Mouse (Mus musculus) forebrain, embryonic 11.5 days (tissue): ENCODE measurements around the gene Ciita. TPM values are rescaled to one million over a fixed set of nuclear protein-coding genes. Genes with fewer than 3 reads are reported as not detected.
A peak's percentile ranks its signal among the peaks of the same experiment; 100 is the strongest.

Source experiments
- ATAC-seq: fragments of 200-750 bp; cut with Nextera tagmentation; replicated peaks from 2 replicates; pipeline ENCODE4 v1.8.0; 2017; ENCODE audit warnings: moderate TSS enrichment; ENCODE audit not compliant: low FRiP score
- DNase-seq: peaks from one replicate; pipeline ENCODE4 v3.0.0-alpha.2; 2017; ENCODE audit warnings: low spot score
- H3K27ac ChIP-seq: fragments of 300-500 bp; sonication (generic); 2 replicates; pipeline ENCODE4 v1.5.1; 2014; ENCODE audit warnings: low read depth, low read length
- H3K27me3 ChIP-seq: fragments of 300-500 bp; sonication (generic); 2 replicates; pipeline ENCODE4 v1.6.1; 2014; ENCODE audit warnings: mild to moderate bottlenecking, low read length, mixed read lengths; ENCODE audit not compliant: control insufficient read depth, insufficient read depth
- H3K36me3 ChIP-seq: fragments of 300-500 bp; sonication (generic); 2 replicates; pipeline ENCODE4 v1.6.1; 2014; ENCODE audit warnings: mild to moderate bottlenecking, low read length, moderate library complexity, mixed read lengths; ENCODE audit not compliant: control insufficient read depth, insufficient read depth
- H3K4me1 ChIP-seq: fragments of 300-500 bp; sonication (generic); replicated peaks from 2 replicates; pipeline ENCODE4 v1.6.1; 2014; ENCODE audit warnings: low read length, mixed read lengths; ENCODE audit not compliant: control insufficient read depth, insufficient read depth
- H3K4me2 ChIP-seq: fragments of 300-500 bp; sonication (generic); 2 replicates; pipeline ENCODE4 v1.6.1; 2014; ENCODE audit warnings: low read depth, mild to moderate bottlenecking, low read length, moderate library complexity, mixed read lengths; ENCODE audit not compliant: severe bottlenecking
- H3K4me3 ChIP-seq: fragments of 300-500 bp; sonication (generic); 2 replicates; pipeline ENCODE4 v1.5.1; 2014; ENCODE audit warnings: low read depth, low read length
- H3K9ac ChIP-seq: fragments of 300-500 bp; sonication (generic); 2 replicates; pipeline ENCODE4 v1.6.1; 2014; ENCODE audit warnings: low read length
- H3K9me3 ChIP-seq: fragments of 300-500 bp; sonication (generic); 2 replicates; pipeline ENCODE4 v1.6.1; 2016; ENCODE audit warnings: low read length, mixed read lengths; ENCODE audit not compliant: control insufficient read depth
- WGBS: fragments of 180-500 bp; shearing (Covaris S2); extraction: QIAGEN DNeasy Blood & Tissue Kit; methylation state at CpG from one replicate; pipeline ENCODE4 v1.1.7; 2014; 5-methylcytosine and 5-hydroxymethylcytosine counted together
- polyA plus RNA-seq: library from polyadenylated mRNA; unstranded; fragments of >200 nt; fragmentation: Nextera tagmentation; extraction: Ambion mirVana; gene quantifications from 2 replicates; pipeline ENCODE4 v1.2.1, GENCODE M21; 2014

The Ciita gene
- polyA plus RNA-seq, 1 experiment from 2014 or later, result 0.63 TPM

GRCm38 (mm10) chr16:10542698-10543365 lies 63.0 kb downstream of the Ciita start, which contains the start of gene Dexi:
Dexi (minus strand) TSS chr16:10543054.
- Histone ChIP-seq H3K27me3 (no peaks in the 10 kb centered on the region), H3K4me3 (peak within 1 kb of the TSS; percentile 81), H3K4me1 (peaks cover 11% of the 10 kb centered on the region), H3K4me2 (peak within 1 kb of the TSS; percentile 83), H3K36me3 (no peaks in the 10 kb centered on the region), H3K9ac (peak within 1 kb of the TSS; percentile 87), H3K27ac (peak within 1 kb of the TSS; percentile 57), H3K9me3 (no peaks in the 10 kb centered on the region)
- WGBS, result under 1% methylated on average over 49 of the region's 61 CpGs
- peak; percentile 94 for DNase-seq
- peak; percentile 94 for ATAC-seq

GRCm38 (mm10) chr16:10544995-10545622 lies 65.2 kb downstream of the Ciita start, which contains the start of gene Clec16a:
Clec16a (plus strand) TSS chr16:10545339.
- Histone ChIP-seq H3K4me1 (peaks cover 11% of the 10 kb centered on the region), H3K4me3 (peak within 1 kb of the TSS; percentile 86), H3K36me3 (no peaks in the 10 kb centered on the region), H3K9me3 (no peaks in the 10 kb centered on the region), H3K27ac (no peak within 1 kb of the TSS), H3K9ac (peak within 1 kb of the TSS; percentile 75), H3K4me2 (peak within 1 kb of the TSS; percentile 75), H3K27me3 (no peaks in the 10 kb centered on the region)
- ATAC-seq (peak; percentile 89), DNase-seq (peak; percentile 96)
- under 1% methylated on average over 58 of the region's 58 CpGs for WGBS

GRCm38 (mm10) chr16:10546865-10547264 lies 67.0 kb downstream of the Ciita start:
- Histone ChIP-seq H3K36me3 (no peaks in the 10 kb centered on the region), H3K9ac (no peak overlapping the region), H3K4me2 (no peak overlapping the region), H3K27me3 (no peaks in the 10 kb centered on the region), H3K9me3 (no peaks in the 10 kb centered on the region), H3K27ac (no peak overlapping the region), H3K4me3 (no peak overlapping the region), H3K4me1 (peaks cover 3% of the 10 kb centered on the region; the same call in 1 of the 2 replicates)
- WGBS, result 77% methylated on average over 3 of the region's 3 CpGs
- ATAC-seq, result no peak
- no peak for DNase-seq

GRCm38 (mm10) chr16:10548938-10549337 lies 69.1 kb downstream of the Ciita start:
- WGBS, result 75% methylated on average over 3 of the region's 3 CpGs
- Histone ChIP-seq H3K9ac (no peak overlapping the region), H3K27ac (no peak overlapping the region), H3K9me3 (no peaks in the 10 kb centered on the region), H3K4me3 (no peak overlapping the region), H3K27me3 (no peaks in the 10 kb centered on the region), H3K4me1 (no peaks in the 10 kb centered on the region; the same call in 1 of the 2 replicates), H3K36me3 (no peaks in the 10 kb centered on the region), H3K4me2 (no peak overlapping the region)
- ATAC-seq (no peak), DNase-seq (no peak)

- WGBS, result 85% methylated on average over 2 of the region's 2 CpGs
- no peaks in the 10 kb centered on the region for H3K9me3 ChIP-seq
- H3K4me2 ChIP-seq, result no peak overlapping the region
- no peak overlapping the region for H3K4me3 ChIP-seq
- H3K27me3 ChIP-seq, result no peaks in the 10 kb centered on the region
- H3K27ac ChIP-seq, result no peak overlapping the region
- DNase-seq, result no peak
- H3K4me1 ChIP-seq, result no peaks in the 10 kb centered on the region; the same call in 1 of the 2 replicates
- no peak for ATAC-seq
- H3K36me3 ChIP-seq, result no peaks in the 10 kb centered on the region
- H3K9ac ChIP-seq, result no peak overlapping the region
These were observed 69.7 kb downstream of the Ciita start for GRCm38 (mm10) chr16:10549600-10549999.

- no peak overlapping the region for H3K9ac ChIP-seq
- no peaks in the 10 kb centered on the region; the same call in 1 of the 2 replicates for H3K4me1 ChIP-seq
- 90% methylated on average over 4 of the region's 4 CpGs for WGBS
- H3K4me2 ChIP-seq, result no peak overlapping the region
- H3K4me3 ChIP-seq, result no peak overlapping the region
- DNase-seq, result no peak
- no peak overlapping the region for H3K27ac ChIP-seq
- no peaks in the 10 kb centered on the region for H3K36me3 ChIP-seq
- no peak for ATAC-seq
- no peaks in the 10 kb centered on the region for H3K9me3 ChIP-seq
- no peaks in the 10 kb centered on the region for H3K27me3 ChIP-seq
These were observed 71.7 kb downstream of the Ciita start for GRCm38 (mm10) chr16:10551592-10551991.

GRCm38 (mm10) chr16:10553858-10554257 lies 74.0 kb downstream of the Ciita start:
- no peaks in the 10 kb centered on the region for H3K36me3 ChIP-seq
- no peak for ATAC-seq
- H3K27ac ChIP-seq, result no peak overlapping the region
- H3K4me2 ChIP-seq, result no peak overlapping the region
- no peaks in the 10 kb centered on the region for H3K27me3 ChIP-seq
- no peak overlapping the region for H3K9ac ChIP-seq
- no peak for DNase-seq
- no peaks in the 10 kb centered on the region for H3K9me3 ChIP-seq
- no peaks in the 10 kb centered on the region for H3K4me1 ChIP-seq
- WGBS, result 94% methylated on average over 2 of the region's 2 CpGs
- no peak overlapping the region for H3K4me3 ChIP-seq

- no peaks in the 10 kb centered on the region for H3K36me3 ChIP-seq
- DNase-seq (no peak), ATAC-seq (no peak)
- no peak overlapping the region for H3K9ac ChIP-seq
- no peak overlapping the region for H3K27ac ChIP-seq
- WGBS, result 93% methylated on average over 8 of the region's 8 CpGs
- H3K4me3 ChIP-seq, result no peak overlapping the region
- H3K27me3 ChIP-seq, result no peaks in the 10 kb centered on the region
- H3K4me2 ChIP-seq, result no peak overlapping the region
- H3K9me3 ChIP-seq, result no peaks in the 10 kb centered on the region
- no peaks in the 10 kb centered on the region for H3K4me1 ChIP-seq
These were observed 80.1 kb downstream of the Ciita start for GRCm38 (mm10) chr16:10559991-10560390.
